Mouse (Mus musculus) cerebellum, adult 2 months (tissue): Measurements from ENCODE around the gene Sspn.

Experiments
- CTCF ChIP-seq: fragments of 200-500 bp; IDR thresholded peaks from 2 replicates; pipeline ENCODE4 v1.5.1; 2011; ENCODE audit warnings: low read depth, mild to moderate bottlenecking, control low read depth, low read length, moderate library complexity, borderline replicate concordance; ENCODE audit not compliant: insufficient read depth
- POLR2A ChIP-seq: fragments of 200-500 bp; IDR thresholded peaks from 2 replicates; pipeline ENCODE4 v1.6.1; 2011; ENCODE audit warnings: low read length, control low read depth, borderline replicate concordance; ENCODE audit not compliant: insufficient read depth

DNA sequence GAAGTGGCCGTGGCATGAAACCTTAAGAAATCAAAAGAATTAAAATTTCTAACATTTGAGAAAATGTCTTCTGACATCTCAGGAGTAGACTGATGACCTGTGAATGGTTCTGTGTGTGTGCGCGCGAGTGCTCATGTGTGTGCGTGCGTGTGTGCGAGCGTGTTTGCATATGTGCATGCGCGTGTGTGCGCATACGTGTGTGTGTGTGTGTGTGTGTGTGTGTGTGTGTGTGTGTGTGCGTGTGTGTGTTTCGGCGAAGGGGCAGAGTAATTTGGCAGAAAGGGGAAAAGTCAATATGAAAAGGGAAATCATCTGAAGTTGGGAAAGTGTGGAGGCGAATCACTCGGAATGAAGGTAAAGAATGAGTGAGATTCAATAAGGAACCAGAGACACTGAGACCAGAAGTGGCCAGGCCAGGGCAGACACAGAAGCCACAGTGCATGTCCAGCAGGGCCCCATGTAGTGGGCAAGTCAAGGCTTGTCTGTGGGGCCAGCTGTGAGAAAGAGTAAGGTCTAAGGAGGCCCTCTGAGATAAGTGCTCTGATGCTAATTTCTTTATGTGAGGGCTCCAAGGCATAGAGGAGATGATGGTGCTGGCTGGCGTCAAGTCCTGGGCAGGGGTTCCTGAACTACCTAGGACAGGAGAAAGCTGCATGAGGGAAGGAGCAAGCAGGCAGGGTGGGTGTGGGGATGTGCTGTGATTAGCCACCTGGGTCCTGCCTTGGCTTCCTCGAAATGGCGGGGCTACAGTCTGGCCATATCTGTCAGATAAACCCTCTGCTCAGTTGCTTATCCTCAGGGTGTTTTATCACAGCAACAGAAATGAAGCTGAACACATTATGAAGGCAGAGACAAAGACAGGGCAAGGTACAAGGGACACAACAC is 38.8 kb upstream of the Sspn start:
- TF ChIP-seq CTCF: no peak
- no peak for TF ChIP-seq POLR2A
